Mouse (Mus musculus) spleen, adult 2 months (tissue): ENCODE measurements around the gene Epb41l4b.

Experiments
- CTCF ChIP-seq: fragments of 200-500 bp; IDR thresholded peaks from 2 replicates; pipeline ENCODE4 v1.5.1; 2011; ENCODE audit warnings: mild to moderate bottlenecking, inconsistent platforms; ENCODE audit not compliant: insufficient read depth, insufficient read length, insufficient replicate concordance; ENCODE audit errors: extremely low read depth
- POLR2A ChIP-seq: fragments of 200-500 bp; IDR thresholded peaks from 2 replicates; pipeline ENCODE4 v1.6.1; 2011; ENCODE audit warnings: low read depth, low read length, inconsistent platforms

GRCm38 (mm10) chr4:57065273-57065672, 78.0 kb downstream of the Epb41l4b start:
- TF ChIP-seq CTCF (peak; percentile 94), POLR2A (no peak)
